Mouse (Mus musculus) kidney, adult 11 months (tissue): ENCODE results near the gene Zswim7.
"Not testable (repeated sequence)": the region's sequence is repeated elsewhere in the genome, so short reads cannot be mapped to it uniquely, and the experiment has no call there.

ENCODE experiments used
- DNase-seq: peaks from one replicate; pipeline ENCODE4 v3.0.0; 2022

Zswim7 gene

DNA sequence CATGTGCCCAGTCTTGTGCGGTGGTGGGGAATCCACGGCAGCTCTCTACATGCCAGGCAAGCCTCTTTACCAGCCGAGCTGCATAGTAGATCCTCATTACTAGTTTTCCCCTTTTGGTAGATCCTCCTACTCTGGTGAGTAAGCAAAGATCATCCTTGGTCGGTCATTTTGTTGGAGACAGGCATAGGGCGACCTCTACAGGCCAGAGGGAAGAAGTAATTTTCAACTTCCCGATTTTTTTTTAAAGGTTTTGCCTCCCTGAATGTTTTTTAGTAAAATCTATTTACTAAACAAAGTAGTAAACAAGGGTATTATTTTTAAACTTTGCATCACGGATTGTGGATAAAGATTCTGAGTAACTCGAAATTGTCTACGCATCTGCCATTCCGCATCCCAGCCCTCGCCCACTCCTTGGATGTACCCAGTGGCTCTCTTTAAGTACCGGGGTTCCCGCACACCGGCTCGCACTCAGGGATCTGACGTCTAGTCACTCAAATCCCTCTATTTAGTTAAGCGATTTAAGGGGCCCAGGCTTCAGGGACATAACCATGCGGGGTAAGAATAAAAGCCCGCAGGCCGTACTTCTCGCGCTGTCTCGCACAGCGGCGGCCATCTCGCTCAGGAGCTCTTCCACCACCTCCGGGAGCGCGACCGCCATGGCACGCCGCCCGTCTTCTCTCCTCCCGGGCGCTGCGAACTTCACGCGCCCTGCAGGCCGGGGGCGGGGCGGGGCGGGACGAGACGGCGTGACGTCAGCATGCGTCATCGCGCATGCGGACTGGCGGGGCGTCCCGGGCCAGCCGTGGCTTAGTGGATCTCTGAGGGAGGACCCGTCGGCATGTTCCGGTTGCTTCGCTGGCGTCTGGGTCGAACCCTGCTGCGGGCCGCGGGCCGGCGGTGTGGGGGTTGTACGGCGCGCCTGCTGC is at the start of gene Zswim7, which contains the start of gene Ttc19:
Gene Zswim7 (minus strand): TSS at position 701 of the 926 bp plus-strand sequence.
Gene Ttc19 (plus strand): TSS at position 799 of the 926 bp plus-strand sequence.
- peak; percentile 91 for DNase-seq

- DNase-seq: no peak
These were observed 42.5 kb upstream of the Zswim7 start for GRCm38 (mm10) chr11:62323659-62324058.

DNA sequence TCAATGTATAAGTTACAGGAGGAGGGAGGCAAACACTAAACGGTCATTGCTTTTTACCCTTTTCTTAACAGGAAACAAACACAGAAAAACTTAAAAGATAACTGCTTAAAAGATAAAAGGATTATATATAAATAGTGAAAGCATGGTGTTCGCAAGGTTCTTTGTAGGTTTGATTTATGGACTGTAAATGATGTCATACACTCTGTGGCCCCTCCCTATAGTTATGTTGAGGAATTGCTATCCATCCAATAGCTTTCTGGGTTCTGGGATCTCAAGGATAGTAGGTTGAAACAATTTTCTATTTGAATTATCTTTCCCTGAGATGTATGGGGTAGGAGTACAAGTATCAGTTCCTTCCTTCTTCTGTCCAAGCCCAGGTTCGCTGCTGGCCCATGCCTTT is 38.9 kb upstream of the Zswim7 start:
- no peak for DNase-seq

DNA sequence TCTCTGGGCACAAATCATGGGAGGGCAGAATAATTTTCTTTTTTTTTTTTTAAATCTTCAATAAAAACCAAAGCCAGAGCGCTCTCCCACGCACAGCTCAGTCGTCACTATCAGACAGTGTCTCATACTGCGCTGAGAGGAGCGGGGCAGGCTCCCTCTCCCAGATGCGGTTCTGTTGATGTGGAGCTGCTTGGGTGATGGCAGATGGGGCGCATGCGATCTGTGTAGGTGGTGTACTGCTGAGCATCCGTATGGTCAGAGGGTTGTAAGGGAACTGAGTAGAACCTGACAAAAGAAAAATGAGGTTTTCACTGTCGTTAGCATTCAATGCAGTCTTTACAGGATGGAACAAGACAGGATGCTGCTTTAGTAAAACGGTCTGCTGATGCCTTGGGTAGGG is 36.6 kb upstream of the Zswim7 start:
- no peak for DNase-seq

DNA sequence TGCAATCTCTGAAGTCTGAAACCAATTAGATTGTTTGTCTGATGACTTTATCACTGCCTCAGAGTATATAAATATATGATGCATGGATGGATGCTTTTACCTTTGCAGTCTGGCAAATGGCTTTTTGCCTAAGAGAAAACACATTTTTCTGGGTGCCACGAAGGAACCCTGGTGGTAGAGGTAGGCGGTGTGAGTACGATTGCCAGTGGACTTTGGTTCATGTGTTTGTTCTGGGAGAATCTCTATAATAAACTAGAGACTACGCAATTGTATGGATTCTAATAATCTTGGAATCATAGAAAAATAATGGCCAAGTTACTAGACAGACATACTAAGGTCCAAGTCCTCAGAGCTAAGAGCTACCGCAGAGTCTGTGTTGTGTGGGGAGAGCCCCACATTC is 33.8 kb upstream of the Zswim7 start:
- DNase-seq: no peak

- no peak for DNase-seq
These were observed 28.1 kb upstream of the Zswim7 start for GRCm38 (mm10) chr11:62309296-62309695.

GRCm38 (mm10) chr11:62305866-62306265 is 24.7 kb upstream of the Zswim7 start:
- DNase-seq: no peak

DNA sequence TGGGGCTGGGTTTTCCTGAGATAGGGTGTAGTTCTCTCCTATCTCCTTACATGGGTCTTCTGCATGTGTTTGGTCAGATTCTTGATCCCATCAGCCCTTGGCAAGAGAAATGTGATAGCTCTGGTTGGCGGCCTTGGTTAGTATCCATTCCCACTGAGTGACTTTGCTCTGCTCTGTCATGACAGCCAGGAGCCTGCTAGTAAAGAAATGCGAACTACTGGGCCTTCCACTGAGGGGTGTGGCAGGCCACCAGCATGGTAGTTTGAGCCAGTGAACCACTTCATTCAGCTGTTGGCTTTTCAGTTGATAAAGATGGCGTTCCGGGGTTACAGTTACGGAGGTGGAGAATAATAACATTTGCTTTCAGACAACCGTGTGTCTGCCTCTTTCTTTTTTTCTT is 17.7 kb upstream of the Zswim7 start:
- DNase-seq: no peak

DNA sequence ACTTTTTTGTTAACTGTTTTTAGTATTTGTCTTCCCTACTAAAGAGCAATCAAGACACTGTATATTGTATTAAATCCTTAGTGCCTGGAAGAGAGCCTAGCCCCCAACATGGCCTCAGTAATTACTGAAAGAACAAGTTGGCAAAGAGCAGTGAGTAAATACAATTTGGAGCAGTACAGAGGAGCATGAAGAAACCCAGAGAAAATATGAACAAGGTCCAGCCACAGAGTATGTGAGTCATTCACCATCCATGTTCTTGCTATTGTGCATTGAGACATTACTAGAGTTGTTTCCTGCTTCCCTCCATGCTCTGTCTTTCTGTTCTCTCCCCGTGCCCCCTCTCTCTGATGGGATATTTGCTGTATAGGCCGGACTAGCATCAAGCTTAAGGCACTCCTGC is 12.9 kb upstream of the Zswim7 start:
- DNase-seq: no peak

GRCm38 (mm10) chr11:62287700-62288099 is 6.5 kb upstream of the Zswim7 start:
- no peak for DNase-seq

GRCm38 (mm10) chr11:62285020-62285419 is 3.8 kb upstream of the Zswim7 start:
- no peak for DNase-seq

DNA sequence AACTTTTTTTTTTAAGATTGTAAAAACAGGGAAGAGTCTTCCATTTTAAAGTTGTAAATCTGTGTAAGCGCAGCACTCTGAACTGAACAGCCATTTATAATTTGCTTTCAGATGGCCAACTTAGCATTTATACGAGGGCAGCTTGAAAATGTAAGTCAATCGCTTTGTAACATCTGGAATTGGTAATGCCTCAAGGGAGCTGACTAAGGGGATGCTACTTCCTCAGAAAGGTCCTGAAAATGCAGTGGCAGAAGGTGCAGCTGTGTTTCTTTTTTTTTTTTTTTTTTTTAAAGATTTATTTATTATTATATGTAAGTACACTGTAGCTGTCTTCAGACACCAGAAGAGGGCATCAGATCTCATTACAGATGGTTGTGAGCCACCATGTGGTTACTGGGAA is 2.8 kb upstream of the Zswim7 start:
- not testable (repeated sequence) for DNase-seq

DNA sequence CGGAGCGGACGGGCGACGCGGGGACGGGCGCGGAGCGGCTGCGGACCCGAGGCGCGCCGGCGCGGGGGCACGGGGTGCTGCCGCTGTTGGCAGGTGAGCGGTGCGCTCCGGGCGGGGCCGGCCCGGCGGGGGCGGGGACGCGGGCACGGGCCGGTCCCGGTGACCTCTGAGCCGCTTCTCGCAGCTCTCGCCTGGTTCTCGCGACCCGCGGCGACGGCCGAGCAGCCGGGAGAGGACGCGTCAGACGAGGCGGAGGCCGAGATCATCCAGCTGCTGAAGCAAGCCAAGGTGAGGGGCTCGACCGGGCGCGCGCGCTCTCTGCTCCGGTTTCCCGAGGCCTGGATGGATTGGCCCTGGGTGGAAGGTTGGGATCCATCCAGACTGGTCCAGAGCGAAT is 424 bp upstream of the Zswim7 start:
- peak; percentile 84 for DNase-seq

DNA sequence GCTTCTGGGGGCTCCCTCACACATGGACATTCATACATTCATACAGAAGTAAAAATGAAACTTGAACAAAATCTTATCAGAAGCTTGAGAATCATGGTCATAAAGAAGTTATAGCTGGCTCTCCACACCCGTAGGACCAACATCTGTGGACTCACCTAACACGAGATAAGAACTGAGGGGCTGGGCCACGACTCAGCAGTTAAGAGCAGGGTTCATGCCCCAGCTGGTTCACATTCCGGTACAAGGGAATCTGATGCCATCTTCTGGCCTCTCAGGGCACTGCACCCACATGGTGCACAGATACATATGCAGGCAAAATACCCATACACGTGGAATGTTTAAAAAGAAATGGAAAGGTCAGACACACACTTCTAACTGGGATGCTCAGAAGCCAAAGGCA is 3.1 kb downstream of the Zswim7 start:
- peak; percentile 62 for DNase-seq

- no peak for DNase-seq
These were observed 4.1 kb downstream of the Zswim7 start for GRCm38 (mm10) chr11:62277086-62277485.

DNA sequence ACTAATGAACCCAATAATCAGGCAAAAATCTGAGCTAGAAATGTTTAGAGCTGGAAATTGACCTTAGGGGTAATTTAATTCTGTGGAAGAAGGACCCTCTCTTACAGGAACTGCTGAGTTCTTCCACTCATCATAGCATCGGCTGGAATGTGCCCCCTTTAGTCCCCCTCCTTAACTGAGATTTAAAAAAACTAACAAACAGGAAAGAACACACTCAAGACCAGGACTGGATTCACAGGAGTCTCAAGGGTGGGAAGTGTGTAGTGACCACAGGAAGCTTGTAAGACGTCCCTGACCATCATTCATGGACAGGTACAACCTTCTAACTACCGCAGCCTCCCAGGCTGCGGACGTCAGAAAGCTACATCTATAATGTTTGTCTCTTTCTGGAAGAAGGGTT is 10.3 kb downstream of the Zswim7 start:
- no peak for DNase-seq

DNA sequence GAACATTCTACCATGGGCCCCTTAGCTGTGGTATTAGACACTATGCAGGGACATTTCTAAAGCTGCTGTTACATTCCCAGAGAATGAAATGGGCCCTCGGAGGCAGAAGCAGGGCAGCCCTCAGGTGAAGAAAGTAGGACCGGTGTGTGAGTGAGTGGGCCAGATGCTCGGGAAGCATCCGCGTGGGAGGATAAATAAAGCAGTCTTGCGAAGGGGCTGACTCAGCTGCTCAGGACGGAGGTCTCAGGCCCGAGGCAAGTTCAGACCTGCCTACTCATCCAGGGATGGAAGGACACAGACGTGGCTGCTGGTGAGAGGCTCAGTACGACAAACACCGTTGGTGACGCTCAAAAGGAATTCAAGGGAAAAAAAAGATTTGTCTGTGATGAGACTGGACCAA is 12.1 kb downstream of the Zswim7 start:
- DNase-seq: no peak

GRCm38 (mm10) chr11:62268381-62268780 is 12.8 kb downstream of the Zswim7 start:
- no peak for DNase-seq

DNA sequence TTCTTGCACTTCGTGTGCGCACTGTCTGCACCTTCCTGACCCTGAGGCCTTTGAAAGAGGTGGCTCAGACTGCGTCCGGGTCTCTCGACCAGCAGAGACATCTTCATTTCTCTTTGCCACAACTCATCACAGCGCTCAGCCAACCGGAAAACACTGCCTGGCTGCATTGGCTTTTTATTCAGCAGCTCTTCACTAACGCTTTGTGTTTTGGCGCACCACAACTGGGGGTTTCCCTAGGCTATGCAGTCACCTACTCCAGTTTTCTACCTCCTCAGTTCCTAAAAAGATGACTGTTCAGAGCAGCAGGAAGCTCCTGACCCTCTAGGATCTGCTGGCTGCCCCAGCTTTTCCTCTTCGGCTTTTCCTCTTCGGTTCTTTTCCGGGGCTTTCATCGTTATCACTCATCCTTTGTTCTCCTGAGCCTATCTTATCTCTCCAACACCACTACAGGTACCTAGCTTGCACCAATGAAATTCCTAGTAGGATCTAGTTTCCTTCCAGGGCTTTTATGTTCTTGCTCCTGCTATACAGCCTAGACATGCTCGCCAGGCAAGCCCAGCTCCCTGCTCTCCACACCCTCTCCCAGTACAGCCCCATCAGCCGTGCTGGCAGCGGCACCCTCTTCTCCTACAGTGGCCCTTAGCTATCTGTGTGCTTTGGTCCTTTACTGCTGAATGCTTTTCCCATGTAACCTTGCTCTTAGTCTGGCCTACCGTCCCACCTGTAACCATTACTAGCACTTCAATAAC is 14.5 kb downstream of the Zswim7 start:
- no peak for DNase-seq

- no peak for DNase-seq
These were observed 15.5 kb downstream of the Zswim7 start for GRCm38 (mm10) chr11:62265642-62266041.

GRCm38 (mm10) chr11:62264018-62264417 is 17.2 kb downstream of the Zswim7 start:
- DNase-seq: no peak

- no peak for DNase-seq
These were observed 17.6 kb downstream of the Zswim7 start for GRCm38 (mm10) chr11:62263599-62263998.

GRCm38 (mm10) chr11:62259214-62259613 is 22.0 kb downstream of the Zswim7 start:
- no peak for DNase-seq

DNA sequence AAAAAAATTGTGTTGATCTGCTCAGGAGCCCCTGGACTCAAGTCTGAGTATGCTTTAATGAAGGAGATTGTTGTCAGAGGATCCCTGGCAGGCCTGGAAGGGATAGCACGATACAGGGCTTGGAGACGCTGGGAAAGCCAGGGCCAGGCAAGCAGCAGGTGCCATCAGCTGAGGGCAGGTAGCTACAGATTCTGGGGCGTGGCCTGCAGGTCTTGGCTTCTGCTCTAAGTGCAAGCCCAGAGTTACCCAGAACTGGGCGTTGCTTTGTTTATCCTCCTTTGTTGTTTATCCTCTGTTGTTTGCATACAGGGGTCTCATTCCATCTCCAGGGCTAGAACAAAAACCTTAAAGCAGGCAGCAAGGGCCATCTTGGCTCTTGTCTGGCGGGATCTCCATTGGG is 27.8 kb downstream of the Zswim7 start:
- no peak for DNase-seq
